Mouse (Mus musculus) limb, embryonic 12.5 days (tissue): ENCODE results near the gene Gm21093. TPM values are rescaled to one million over a fixed set of nuclear protein-coding genes. Genes with fewer than 3 reads are reported as not detected.
"Not testable (repeated sequence)": the region's sequence is repeated elsewhere in the genome, so short reads cannot be mapped to it uniquely, and the experiment has no call there.

Experiments
- ATAC-seq: fragments of 200-750 bp; cut with Nextera tagmentation; 2 replicates; pipeline ENCODE4 v1.8.0; 2017; ENCODE audit warnings: low read depth, moderate TSS enrichment; ENCODE audit not compliant: insufficient number of reproducible peaks, insufficient read depth, low FRiP score, low TSS enrichment
- H3K27ac ChIP-seq: fragments of 300-500 bp; sonication (generic); 2 replicates; pipeline ENCODE4 v1.5.1; 2016; ENCODE audit warnings: mild to moderate bottlenecking, moderate library complexity
- H3K27me3 ChIP-seq: fragments of 300-500 bp; sonication (generic); 2 replicates; pipeline ENCODE4 v1.6.1; 2016; ENCODE audit warnings: mild to moderate bottlenecking, moderate library complexity
- H3K36me3 ChIP-seq: fragments of 300-500 bp; sonication (generic); 2 replicates; pipeline ENCODE4 v1.6.1; 2016; ENCODE audit warnings: mild to moderate bottlenecking, moderate library complexity
- H3K4me1 ChIP-seq: fragments of 300-500 bp; sonication (generic); replicated peaks from 2 replicates; pipeline ENCODE4 v1.6.1; 2016
- H3K4me2 ChIP-seq: fragments of 300-500 bp; sonication (generic); 2 replicates; pipeline ENCODE4 v1.6.1; 2016; ENCODE audit warnings: mild to moderate bottlenecking, moderate library complexity
- H3K4me3 ChIP-seq: fragments of 300-500 bp; sonication (generic); replicated peaks from 2 replicates; pipeline ENCODE4 v1.5.1; 2016; ENCODE audit warnings: mild to moderate bottlenecking
- H3K9ac ChIP-seq: fragments of 300-500 bp; sonication (generic); replicated peaks from 2 replicates; pipeline ENCODE4 v1.6.1; 2016; ENCODE audit warnings: mild to moderate bottlenecking, moderate library complexity
- H3K9me3 ChIP-seq: fragments of 300-500 bp; sonication (generic); 2 replicates; pipeline ENCODE4 v1.6.1; 2016; ENCODE audit warnings: mild to moderate bottlenecking, moderate library complexity
- WGBS: fragments of 180-500 bp; shearing (Covaris S2); methylation state at CpG from one replicate; pipeline ENCODE4 v1.1.7; 2016; 5-methylcytosine and 5-hydroxymethylcytosine counted together
- polyA plus RNA-seq: library from polyadenylated mRNA; unstranded; fragments of >200 nt; fragmentation: Nextera tagmentation; extraction: Ambion mirVana; gene quantifications from 2 replicates; pipeline ENCODE4 v1.2.1, GENCODE M21; 2016

The Gm21093 gene
- polyA plus RNA-seq: not detected in 2 replicates

- H3K36me3 ChIP-seq, H3K4me3 ChIP-seq, H3K9ac ChIP-seq, H3K4me2 ChIP-seq, H3K9me3 ChIP-seq, H3K27ac ChIP-seq, H3K4me1 ChIP-seq, ATAC-seq, H3K27me3 ChIP-seq: not testable (repeated sequence)
- WGBS: no CpG with 5 or more reads among the region's 8 CpGs
These were observed at the start of gene Gm21093 for GRCm38 (mm10) chr4:42034626-42035025. Gene Gm21093, minus strand, starts transcription at chr4:42034726.

Other genes starting within 250 kb of the Gm21093 start
- not detected in 2 replicates for gene Gm21541, start 131.1 kb downstream of the Gm21093 start, polyA plus RNA-seq
- gene Gm20878, start 93.2 kb downstream of the Gm21093 start, polyA plus RNA-seq: 3.5 and 3.8 TPM in 2 replicates
- 0.29 TPM in 1 of 2 replicates, not detected in the other for gene Fam205a4, start 68.7 kb downstream of the Gm21093 start, polyA plus RNA-seq
- not detected in 2 replicates for gene Gm3893, start 56.5 kb upstream of the Gm21093 start, polyA plus RNA-seq
- 1.3 and 2.0 TPM in 2 replicates for gene Gm13304, start 80.1 kb upstream of the Gm21093 start, polyA plus RNA-seq
- gene Gm13306, start 118.7 kb upstream of the Gm21093 start, polyA plus RNA-seq: 1.2 TPM in 1 of 2 replicates, not detected in the other
- gene Gm13305, start 133.9 kb upstream of the Gm21093 start, polyA plus RNA-seq: not detected in 2 replicates
- not detected in 2 replicates for gene Gm10600, start 205.9 kb upstream of the Gm21093 start, polyA plus RNA-seq
- gene Ccl21b, start 221.0 kb upstream of the Gm21093 start, polyA plus RNA-seq: not detected in 2 replicates